Mouse (Mus musculus): ENCODE results near the gene Tmem132d.

- TF ChIP-seq CTCF (IDR thresholded peaks at IDR 0.05; ENCODE audit: insufficient read depth, low read length): no peak
- no peak for TF ChIP-seq POLR2A (IDR thresholded peaks at IDR 0.05; ENCODE audit: borderline replicate concordance, extremely low read depth, low read depth, low read length)
These were observed 8.2 kb upstream of the Tmem132d start for GRCm38 (mm10) chr5:128441121-128441520.
